Mouse (Mus musculus): ENCODE measurements at regions not wholly inside any gene's neighbourhood (a gene's known extent, or its start where the extent isn't known, plus 50 kb on each side); places are given as distances from the start of the nearest gene placed in this dataset.

DNA sequence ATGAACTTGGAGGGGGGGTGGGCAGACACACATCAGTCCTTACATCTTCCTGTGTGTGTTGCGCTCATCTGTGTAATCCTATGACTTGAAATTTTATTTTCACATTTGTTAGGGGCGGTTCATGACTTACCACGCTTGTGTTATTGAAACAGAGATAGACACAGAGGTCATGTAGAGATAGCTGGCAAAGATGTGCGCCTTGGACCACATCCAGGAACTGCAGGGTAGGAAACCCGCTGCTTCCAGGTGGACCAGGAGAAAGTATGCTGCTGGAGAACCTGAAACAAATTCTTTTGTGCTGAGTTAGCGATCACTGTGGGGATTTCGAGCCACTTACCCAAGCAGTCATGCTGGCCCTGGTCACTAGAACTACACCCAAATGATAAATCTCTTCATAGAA lies 89.1 kb downstream of the Kcnj2 start:
- no peak for DNase-seq (ENCODE audit: low read depth)

DNA sequence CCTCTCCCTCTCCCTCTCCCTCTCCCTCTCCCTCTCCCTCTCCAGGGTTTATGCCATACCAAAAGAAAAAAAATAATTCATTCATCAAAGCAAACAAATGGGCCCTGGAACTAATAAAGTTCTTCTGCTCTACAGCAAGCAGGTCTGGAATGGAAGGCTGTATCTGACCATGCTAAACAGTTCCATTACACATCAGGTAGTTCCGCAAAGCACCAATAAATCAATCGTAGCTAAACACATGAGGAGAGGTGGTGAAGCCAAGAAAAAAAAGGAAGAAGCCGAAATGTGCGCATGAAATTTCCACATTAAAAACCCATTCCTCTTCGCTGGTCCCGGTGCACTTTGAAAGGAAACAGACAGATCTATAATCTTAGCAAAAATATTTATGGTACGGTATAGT lies 89.8 kb downstream of the Kcnj2 start:
- DNase-seq (ENCODE audit: low read depth): no peak

DNA sequence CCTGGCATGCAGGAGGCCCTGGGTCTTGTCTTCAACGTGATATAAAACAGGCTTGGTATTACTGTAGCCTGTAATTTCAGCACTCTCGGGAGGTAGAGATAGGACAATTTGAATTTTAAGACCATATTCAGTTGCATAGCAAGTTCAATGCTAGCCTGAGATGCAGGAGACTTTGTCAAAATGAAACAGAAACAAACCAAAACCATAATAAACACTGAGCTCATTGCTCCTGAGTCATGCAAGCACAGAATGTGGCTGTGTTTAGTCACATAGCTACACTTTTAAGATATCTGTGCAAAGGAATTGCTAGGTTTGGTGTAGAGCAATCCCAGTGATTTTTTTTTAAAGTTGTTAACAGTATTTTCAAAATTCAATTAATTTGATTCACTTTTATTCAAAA lies 93.3 kb downstream of the Kcnj2 start:
- DNase-seq (ENCODE audit: low read depth): no peak

DNA sequence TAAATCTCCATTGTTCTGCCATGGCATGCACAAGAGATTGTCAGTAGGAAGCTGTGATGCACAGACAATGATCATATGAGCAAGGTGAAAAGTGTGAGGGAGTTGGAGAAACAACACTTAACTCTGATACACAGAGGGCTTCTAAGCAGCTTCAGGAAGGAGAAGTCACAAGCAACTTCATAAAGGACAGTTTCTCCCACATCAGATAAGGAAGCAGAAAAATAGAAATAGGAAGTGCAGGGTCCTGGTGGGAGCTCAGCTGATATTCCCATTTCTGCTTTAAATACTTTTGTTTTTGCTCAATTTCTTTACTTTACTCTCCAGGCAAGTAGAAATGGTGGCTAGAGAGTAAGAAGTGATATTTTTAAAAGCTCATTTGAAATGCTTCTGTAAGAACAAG lies 98.9 kb downstream of the Kcnj2 start:
- no peak for DNase-seq (ENCODE audit: low read depth)

DNA sequence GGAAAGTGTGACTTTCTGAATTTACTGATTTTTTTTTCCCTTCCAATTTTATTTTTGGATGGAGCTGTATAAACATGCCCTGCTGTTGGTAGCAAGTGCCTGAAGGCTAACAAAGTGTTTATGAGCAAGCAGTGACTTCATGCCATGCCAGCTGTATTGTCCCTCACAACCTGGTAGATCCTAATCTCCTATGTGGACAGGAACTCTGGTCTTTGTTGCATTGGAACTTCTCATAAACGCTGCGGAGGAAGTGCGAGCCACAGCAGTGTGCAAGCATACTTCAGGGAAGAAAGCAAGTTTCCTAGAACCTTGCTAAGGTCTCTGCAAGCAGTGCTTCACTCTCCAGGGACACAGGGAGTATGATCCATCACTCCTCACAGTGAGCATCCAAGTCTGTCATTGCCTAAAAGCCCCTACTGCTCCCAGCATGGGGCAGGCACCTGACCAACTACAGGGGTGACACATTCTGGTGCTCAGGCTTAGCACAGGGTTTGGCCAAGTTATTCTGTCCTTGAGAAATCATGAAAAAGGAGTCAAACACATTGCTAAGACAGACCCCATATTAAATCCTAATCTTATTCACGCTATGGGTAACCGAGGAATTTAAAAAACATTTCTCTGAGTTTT lies 104.3 kb downstream of the Kcnj2 start:
- no peak for DNase-seq (ENCODE audit: low read depth)

DNA sequence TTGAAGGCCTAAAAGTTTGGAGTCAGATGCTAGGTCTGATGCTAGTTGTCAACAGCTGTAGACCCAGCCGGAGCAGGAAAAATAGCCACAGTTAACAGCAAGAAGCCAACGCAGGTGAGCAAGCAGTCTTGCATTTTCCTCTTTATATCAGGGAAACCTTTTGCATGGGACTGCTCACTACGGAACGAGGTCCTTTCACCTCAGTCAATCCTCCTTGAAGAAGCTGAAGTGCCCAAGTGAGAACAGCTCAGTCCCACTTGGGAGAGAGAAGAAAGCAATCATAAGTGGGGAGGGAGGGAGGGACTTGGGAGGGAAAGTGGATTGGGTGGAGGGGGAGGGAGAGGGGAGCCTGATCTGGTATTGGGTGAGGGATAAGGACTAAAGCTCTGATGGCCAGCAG lies 107.6 kb downstream of the Kcnj2 start:
- DNase-seq (ENCODE audit: low read depth): no peak

DNA sequence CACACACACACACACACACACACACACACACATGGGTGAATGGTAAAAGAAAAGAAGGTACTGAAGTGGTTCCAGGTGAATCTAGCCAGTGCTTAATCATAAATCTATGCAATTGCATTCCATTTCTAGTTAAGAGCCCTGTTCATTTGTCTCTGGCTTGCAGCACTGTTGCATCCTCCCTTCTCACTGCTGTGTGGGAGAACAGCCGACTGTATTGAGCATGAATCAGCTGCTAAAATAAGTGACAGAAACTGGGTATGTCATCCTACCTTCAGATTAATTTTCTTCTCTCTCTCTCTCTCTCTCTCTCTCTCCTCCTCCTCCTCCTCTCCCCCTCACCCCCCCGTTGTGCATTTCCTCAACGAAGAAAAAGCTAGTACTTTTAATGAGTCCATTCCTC lies 109.6 kb downstream of the Kcnj2 start:
- no peak for DNase-seq (ENCODE audit: low read depth)

DNA sequence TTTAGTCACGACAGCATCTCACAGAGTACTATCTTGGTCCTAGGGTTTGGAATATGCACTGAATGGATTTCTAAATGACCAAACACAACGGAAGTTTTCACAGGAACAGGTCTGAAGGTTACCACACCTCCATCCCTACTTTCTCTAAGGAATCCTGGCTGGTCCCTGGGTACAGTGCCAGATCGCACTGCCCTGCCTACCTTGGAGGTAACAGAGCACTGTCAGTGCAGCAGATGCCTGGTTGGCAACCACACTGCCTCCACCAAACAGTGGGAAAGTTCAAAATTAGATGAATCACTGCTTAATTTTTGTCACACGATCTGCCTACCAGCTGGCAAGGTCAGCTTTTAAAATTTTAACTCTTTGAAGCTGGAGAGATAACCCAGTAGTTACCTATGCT lies 111.6 kb downstream of the Kcnj2 start:
- DNase-seq (ENCODE audit: low read depth): no peak

DNA sequence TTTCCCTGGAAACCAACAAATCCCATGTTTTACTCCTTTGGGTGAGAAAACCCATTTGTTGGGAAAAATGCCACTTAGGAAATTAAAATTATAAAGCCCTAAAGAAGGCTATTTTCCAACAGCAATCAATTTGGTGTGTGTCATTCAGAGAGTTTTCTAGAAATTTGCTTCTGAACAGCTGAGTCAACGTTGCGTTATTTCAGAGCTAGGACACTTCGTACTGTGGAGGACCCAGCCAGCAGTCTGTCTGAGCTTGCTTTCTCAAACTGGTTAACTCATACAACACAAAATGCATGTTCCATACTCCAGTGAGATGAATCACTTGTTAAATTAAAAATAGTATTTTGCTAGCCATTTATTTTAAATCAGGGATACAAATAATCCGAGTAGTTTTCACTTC lies 131.5 kb downstream of the Kcnj2 start:
- no peak for DNase-seq (ENCODE audit: low read depth)

DNA sequence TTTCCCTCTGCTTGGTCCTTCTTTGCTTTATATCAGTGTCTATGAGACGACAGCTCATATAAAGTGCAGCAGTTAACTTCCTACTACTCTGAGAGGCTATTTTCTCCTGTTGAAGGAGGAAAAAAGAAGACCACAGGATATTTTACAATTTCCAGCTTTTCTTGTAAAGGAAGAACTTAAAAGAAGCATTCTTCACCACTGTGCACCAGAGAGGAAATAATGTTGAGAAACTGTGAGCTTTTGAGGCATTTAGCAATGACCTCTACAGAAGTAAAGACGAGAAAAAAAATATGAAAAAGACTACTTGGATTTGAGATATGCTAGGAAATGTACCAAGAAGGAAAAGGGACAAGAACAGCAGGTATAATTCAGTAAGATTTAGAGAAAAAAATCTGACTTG lies 134.5 kb downstream of the Kcnj2 start:
- DNase-seq (ENCODE audit: low read depth): no peak

DNA sequence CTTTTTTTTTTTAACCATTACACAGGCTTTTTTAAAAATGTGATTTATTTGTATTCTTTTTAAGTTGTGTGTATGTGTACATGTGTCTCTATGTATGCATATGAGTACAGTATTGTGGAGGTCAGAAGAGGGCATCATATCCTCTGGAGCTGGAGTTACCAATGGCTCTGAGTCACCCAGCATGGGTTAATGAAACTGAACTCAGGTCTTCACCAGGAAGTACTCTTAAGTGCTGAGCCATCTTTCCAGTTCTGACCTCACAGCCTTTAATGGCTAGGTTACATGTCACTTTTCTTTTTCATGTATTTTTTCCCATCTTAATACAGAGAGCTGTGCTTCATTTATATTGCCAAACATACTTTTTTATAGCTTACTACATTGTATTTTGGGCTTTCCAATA lies 136.8 kb downstream of the Kcnj2 start:
- DNase-seq (ENCODE audit: low read depth): no peak

DNA sequence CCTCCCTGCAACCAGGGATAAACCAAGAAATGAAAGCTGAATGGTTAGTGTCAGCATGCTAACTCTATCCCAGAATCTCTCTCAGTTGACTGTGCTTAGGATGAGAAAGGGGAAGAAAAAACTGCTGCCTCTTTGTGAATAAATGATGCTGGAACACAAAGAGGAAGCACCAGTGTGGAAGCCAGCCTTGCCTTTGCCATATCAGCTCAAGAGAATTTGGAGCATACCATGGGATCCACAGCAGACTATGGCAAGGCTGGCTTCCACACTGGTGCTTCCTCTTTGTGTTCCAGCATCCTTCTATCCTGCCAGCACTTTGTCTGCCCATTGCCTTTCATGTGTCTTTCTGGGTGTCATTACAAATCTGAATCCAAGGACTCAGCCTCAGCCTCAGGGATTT lies 144.6 kb downstream of the Kcnj2 start:
- DNase-seq (ENCODE audit: low read depth): no peak

DNA sequence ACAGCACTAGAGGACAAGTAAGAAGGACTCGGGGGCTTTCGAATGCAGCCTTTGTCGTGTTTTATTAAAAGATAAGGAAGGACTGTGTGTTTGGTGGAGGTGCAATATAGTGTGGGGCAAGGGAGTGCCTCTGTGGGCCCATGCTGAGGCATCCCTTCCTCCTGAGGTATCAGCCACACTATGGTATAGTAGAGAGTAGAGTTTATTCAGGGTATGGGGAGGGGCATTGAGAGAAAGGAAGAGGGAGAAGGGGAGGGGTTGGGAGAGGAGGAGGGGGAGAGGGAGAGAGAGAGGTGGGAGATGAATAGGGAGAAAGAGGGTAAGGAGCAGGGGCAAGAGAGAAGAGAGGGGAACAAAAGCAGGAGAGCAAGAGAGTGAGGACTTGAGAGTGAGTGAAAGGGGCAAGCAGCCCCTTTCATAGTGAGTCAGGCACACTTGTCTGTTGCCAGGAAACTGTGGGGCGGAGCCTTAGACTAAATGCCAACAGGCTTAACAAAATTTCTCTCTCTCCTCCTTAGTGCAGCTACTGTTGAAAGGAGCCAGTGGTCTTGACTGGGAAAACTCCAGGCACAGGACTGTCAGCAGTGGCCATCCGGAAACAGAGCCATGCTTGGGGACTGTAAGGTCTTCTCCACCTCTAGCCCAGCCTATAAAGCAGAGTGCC lies 146.2 kb downstream of the Kcnj2 start:
- no peak for DNase-seq (ENCODE audit: low read depth)

DNA sequence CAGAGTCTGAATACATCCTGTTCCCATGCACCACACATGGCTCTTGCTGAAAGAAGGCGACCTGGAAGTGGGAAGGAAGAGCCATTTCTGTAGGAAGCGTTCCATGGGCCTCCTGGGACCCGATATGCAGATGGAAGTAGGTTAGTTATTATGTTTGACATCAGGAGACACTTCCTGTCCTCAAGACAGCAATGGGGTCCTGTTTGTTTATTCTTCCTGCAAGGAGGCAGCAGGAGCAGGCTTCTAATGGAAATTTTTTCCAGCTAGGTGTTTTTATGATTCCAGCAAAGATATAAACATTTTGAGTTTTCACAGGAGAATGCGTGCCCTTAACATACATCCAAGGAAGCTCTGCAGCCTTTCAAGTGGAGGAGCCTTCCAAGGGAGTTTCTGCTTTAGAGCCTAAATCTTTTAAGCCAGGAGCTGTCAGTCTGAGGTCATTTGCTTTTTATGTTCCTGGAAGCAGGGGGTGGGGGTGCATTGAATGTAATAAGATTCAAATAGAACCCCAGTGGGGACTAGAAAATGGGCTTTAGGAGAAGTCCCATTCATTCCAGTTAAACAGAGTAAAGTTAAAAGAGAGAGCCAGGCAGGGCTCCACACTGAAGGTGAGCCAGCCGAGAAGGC lies 146.9 kb downstream of the Kcnj2 start:
- no peak for DNase-seq (ENCODE audit: low read depth)

DNA sequence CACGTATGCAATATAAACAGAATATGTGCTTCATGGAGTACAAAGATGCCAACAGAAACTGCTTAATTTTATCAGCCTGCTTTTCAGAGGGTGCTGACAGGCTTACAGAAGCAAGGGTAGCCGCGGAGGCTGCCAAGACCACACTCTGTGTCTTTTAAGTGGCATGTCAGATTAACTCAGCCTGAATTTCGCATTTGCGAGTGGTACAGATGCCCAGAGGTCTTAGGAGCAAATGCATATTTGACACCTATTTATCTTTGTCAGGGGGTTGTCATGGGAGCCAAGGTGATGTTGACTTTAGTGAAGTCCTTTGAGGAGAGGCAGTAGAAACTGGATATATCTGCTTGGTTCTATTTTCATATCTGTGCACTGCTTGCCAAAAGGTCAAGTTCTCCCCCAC lies 149.0 kb downstream of the Kcnj2 start:
- DNase-seq (ENCODE audit: low read depth): no peak

DNA sequence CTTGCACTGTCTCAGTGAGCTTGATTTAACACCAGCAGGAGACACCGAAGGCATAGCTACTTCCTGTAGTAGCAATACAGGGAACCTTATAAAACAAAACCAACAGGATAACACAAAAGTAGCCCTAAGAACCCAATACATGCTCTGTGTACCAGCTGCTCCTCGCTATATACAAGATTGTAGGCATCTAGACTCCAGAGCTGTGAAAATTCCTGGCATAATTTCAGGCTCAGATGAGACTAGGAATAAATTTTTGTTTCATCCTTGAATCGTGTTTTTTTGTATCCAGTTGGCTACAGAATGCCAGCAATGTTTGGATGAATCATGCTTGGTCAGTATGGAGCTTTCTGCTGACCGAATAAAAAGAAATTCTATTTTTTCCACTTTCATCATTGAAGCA lies 157.9 kb downstream of the Kcnj2 start:
- DNase-seq (ENCODE audit: low read depth): no peak

DNA sequence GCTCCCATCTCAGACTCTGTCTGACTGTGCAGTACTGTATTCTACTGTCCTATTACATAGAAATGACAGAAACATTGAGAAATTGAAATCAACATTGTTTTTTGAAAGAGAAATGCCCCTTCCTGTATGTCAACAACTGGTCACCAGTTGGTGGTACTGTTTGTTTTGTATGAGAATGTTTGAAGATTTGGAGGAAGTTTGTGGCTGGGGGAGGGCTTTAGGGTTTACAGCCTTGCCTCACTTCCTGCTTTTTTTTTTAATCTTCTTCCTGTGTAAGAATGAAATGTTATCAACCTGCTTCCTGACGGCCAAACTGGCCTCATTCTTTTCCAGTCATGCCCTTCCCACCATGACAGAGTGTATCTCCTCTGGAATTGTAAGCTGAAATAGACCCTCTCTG lies 161.3 kb downstream of the Kcnj2 start:
- no peak for DNase-seq (ENCODE audit: low read depth)

DNA sequence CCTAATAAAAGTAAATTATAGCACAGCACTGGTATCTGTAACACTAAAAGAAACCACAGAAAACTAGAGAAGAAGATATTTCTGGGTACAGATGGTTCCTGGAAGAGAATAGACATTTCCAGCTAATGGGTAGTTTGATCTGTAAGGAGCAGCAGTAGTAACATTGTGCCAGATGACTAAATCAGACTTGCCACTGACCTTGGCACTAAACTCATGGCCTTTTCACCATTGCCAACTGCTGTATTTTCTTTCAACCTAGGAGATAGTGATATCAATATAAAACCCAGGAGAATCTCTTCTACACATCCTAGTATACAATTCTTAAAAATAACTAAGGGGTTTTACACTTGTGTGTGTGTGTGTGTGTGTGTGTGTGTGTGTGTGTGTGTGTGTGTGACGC lies 170.8 kb downstream of the Kcnj2 start:
- DNase-seq (ENCODE audit: low read depth): no peak

DNA sequence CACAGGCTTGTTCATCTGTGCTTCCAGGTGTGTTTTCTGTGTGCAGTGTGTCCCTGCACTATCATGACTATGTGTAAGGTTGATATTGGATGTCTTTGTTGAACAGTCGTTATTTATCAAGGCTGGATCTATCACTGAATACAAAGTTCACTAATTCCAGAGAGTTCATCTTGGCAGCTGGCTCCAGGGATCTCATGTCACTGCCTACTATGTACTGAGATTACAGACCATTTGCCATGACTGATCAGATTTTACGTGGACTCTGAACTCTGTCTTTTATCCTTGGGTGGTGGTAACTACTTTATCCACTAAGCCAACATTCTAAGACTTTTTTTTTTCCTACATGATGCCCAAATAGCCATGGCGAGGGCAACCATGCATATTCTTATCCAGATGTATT lies 173.8 kb downstream of the Kcnj2 start:
- DNase-seq (ENCODE audit: low read depth): no peak

DNA sequence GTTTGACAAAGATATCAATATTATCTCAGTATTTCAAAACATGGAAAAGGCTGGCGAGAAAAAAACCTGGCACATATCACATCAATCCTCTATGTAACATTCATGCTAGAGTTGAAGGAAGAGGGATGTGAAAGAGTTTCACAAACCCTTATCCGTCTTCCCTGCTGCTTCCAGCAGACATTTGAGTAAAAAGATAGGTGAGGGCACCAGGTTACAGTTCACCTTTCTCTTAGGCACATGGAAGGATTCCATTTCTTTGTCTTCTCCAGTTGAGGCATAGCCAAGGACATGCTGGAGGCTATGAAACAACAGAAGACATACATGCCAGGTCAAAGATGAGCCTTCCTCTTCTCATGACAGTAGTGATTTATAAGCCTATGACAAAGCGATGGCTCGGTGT lies 186.3 kb downstream of the Kcnj2 start:
- no peak for DNase-seq (ENCODE audit: low read depth)

DNA sequence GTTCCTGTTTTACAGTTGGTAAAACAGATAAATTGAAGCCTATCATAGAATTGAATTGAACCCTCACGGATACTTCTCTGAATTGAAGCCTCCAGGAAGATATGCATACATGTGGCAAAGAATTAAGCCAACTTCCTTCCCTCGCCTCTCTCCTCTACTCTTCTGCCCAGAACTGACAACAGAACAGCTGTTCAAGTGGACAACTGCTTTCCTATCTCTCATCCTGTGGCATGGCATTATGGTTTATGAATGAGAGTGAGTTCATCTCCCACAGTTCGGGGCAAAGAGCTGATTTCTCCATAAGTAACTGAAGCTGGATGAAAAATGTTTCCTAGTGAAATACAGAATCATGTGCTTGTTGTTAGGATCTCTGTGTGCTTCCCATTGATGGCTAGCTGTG lies 190.6 kb downstream of the Kcnj2 start:
- DNase-seq (ENCODE audit: low read depth): no peak

DNA sequence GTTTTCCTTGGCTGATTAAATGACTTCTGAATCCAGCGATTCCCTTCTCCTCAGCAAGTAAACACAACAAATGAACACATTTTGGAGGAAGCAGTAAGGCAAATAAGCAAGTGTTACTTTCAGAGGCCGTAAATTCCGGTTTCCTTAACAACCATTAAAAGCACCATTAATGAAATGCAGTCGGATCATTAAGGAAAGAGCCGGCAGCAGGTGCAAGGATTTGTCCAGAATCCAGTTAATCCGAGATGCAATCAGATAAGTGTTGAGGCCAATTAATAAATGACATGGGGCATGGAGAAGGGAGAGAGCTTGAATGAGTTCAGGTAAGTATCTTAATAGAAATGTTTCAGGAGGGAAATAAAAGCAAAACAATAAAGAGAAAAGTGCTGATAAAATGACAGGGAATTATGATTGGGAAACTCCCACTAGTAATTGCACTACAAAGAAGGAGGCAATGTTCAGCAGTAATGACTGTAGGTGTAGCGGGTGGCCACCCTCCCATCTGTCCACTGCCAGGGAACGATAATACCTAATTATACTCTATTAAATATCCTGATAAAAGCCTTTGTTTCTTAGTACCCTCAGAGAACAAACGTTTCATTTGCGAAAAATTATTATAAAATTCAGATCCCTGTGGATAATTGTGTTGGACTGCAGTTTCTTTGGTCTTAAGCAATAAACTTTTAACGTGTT lies 194.9 kb downstream of the Kcnj2 start:
- no peak for DNase-seq (ENCODE audit: low read depth)

DNA sequence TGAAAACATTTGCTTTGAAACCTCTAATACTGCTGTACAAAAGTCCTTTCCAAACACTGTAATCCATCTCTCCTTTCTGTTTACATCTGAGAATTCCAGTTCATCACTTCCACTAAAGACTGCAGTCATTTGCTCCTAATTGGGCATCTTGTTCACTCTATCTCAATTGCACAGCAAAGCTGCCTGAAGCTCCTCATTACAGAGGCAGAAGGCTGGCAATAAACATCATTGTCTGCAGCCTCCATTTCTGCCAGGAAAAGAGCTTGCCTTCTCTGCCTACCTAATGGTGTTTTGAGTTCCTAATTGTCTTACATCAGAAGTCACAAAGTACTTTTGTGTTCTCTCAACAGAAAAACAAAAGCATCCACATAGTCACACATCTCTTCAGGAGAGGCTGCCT lies 207.7 kb downstream of the Kcnj2 start:
- no peak for DNase-seq (ENCODE audit: low read depth)
